Comparison of ENCODE assay signal across 8 mouse cellular contexts in the genomic region with DNA sequence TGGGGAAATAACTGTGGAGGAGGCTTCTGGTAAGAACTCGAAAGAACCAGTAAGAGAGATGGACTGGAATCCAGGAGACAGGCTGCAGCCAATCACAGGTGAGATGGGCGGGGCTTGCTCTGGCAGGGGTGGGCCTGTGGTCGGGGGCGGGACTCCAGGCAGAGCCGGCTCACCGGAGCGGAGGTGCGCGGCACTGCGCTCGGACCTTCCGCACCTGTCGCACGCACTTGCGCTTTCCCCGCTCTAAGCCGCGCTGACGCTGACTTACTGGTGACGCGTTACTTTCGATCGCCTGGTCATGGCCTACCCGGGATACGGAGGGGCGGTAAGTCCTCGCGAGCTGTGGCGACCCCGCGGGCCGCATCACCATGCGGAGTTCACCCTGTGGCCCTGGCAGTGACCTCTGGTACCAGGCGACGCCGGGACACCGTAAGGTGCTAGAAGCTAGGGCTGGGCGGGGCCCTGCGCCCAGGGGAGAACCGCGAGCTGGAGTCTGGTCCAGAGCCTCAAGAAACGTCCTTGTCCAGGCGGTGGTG. TPM values are rescaled to one million over a fixed set of nuclear protein-coding genes. Genes with fewer than 3 reads are reported as not detected.
DNase-seq lines count a peak whose midpoint lies in the region; ATAC-seq lines count a peak whose summit lies in the region.

Gene Gca (plus strand): TSS at position 151 of the 536 bp plus-strand sequence.

- no peaks in the 10 kb centered on the region for H3K36me3 ChIP-seq in forebrain, embryonic 10.5 days (replicated peaks)
- H3K36me3 ChIP-seq in heart, embryonic 14.5 days (ENCODE audit: control insufficient read depth, insufficient read depth, low read length) = no peaks in the 10 kb centered on the region
- H3K36me3 ChIP-seq in liver, embryonic 12.5 days = no peaks in the 10 kb centered on the region
- no peaks in the 10 kb centered on the region for H3K36me3 ChIP-seq in stomach, embryonic 15.5 days

- H3K9ac ChIP-seq in heart, embryonic 14.5 days (ENCODE audit: low read length) = peak within 1 kb of the TSS; percentile 75
- H3K9ac ChIP-seq in liver, embryonic 12.5 days = peak within 1 kb of the TSS; percentile 55
- H3K9ac ChIP-seq in stomach, embryonic 15.5 days = peak within 1 kb of the TSS; percentile 34; the same call in 1 of the 2 replicates

- peak within 1 kb of the TSS; percentile 81 for H3K4me2 ChIP-seq in heart, embryonic 14.5 days (ENCODE audit: low read length)
- peak within 1 kb of the TSS; percentile 78 for H3K4me2 ChIP-seq in liver, embryonic 12.5 days
- H3K4me2 ChIP-seq in stomach, embryonic 15.5 days = peak within 1 kb of the TSS; percentile 93

- WGBS in forebrain, embryonic 10.5 days = 1% methylated on average over 43 of the region's 43 CpGs
- under 1% methylated on average over 43 of the region's 43 CpGs for WGBS in heart, embryonic 14.5 days
- 1% methylated on average over 43 of the region's 43 CpGs for WGBS in liver, embryonic 12.5 days (ENCODE audit: insufficient replicate concordance)
- WGBS in stomach, embryonic 15.5 days = under 1% methylated on average over 43 of the region's 43 CpGs

- peak within 1 kb of the TSS; percentile 70 for H3K4me3 ChIP-seq in forebrain, embryonic 10.5 days
- H3K4me3 ChIP-seq in heart, embryonic 14.5 days (ENCODE audit: control insufficient read depth in 1 of 2, insufficient read depth in 1 of 2, low read depth in 1 of 2, low read length in 2 of 2) = peak within 1 kb of the TSS; percentile 68 to 93
- H3K4me3 ChIP-seq in liver, embryonic 12.5 days = peak within 1 kb of the TSS; percentile 61
- H3K4me3 ChIP-seq in stomach, embryonic 15.5 days (replicated peaks) = peak within 1 kb of the TSS; percentile 67

- no peaks in the 10 kb centered on the region for H3K9me3 ChIP-seq in forebrain, embryonic 10.5 days
- H3K9me3 ChIP-seq in heart, embryonic 14.5 days (ENCODE audit: control insufficient read depth, low read length) = no peaks in the 10 kb centered on the region
- H3K9me3 ChIP-seq in liver, embryonic 12.5 days (replicated peaks) = no peaks in the 10 kb centered on the region
- H3K9me3 ChIP-seq in stomach, embryonic 15.5 days = no peaks in the 10 kb centered on the region

- peaks cover 15% of the 10 kb centered on the region for H3K27me3 ChIP-seq in forebrain, embryonic 10.5 days (ENCODE audit: poor library complexity, severe bottlenecking)
- H3K27me3 ChIP-seq in heart, embryonic 14.5 days (ENCODE audit: control insufficient read depth, insufficient read depth, low read length) = no peaks in the 10 kb centered on the region
- H3K27me3 ChIP-seq in liver, embryonic 12.5 days (replicated peaks) = no peaks in the 10 kb centered on the region
- H3K27me3 ChIP-seq in stomach, embryonic 15.5 days (replicated peaks) = no peaks in the 10 kb centered on the region

- peak within 1 kb of the TSS; percentile 76 for H3K27ac ChIP-seq in forebrain, embryonic 10.5 days
- 0 out of 4 replicates have a peak within 1 kb of the TSS, but pooled peaks of 1 of the 2 experiments have one; percentile 27 for H3K27ac ChIP-seq in heart, embryonic 14.5 days (replicated peaks in 1 of 2; ENCODE audit: control insufficient read depth in 1 of 2, insufficient read depth in 1 of 2, low read depth in 2 of 2, low read length in 2 of 2)
- H3K27ac ChIP-seq in liver, embryonic 12.5 days = no peak within 1 kb of the TSS
- H3K27ac ChIP-seq in stomach, embryonic 15.5 days = peak within 1 kb of the TSS; percentile 51; the same call in 1 of the 2 replicates

- peak; percentile 90 for ATAC-seq in heart, embryonic 14.5 days (ENCODE audit: insufficient number of reproducible peaks, insufficient read depth, low FRiP score, low read depth)
- ATAC-seq in liver, embryonic 12.5 days = peak; percentile 100
- peak; percentile 99 for ATAC-seq in stomach, embryonic 15.5 days (ENCODE audit: insufficient read depth, low FRiP score, low read depth)

- peak; percentile 88 for DNase-seq in CD4-positive helper T cell, adult 2 months (ENCODE audit: low read depth, low spot score)
- peak; percentile 60 for DNase-seq in c-Kit-negative CD71-positive TER-119-positive erythroid progenitor cells, embryonic 14.5 days (ENCODE audit: low read depth, low spot score)
- DNase-seq in forebrain, embryonic 10.5 days (ENCODE audit: extremely low spot score, low spot score) = peak; percentile 86
- peak; percentile 90 for DNase-seq in kidney, postnatal 14 days
- peak; percentile 77 for DNase-seq in neural tube, embryonic 10.5 days (ENCODE audit: extremely low spot score, low spot score)

- peaks cover 9% of the 10 kb centered on the region; the same call in 1 of the 2 replicates for H3K4me1 ChIP-seq in forebrain, embryonic 10.5 days
- H3K4me1 ChIP-seq in heart, embryonic 14.5 days (ENCODE audit: control insufficient read depth in 2 of 2, insufficient read depth in 2 of 2, low read length in 2 of 2) = 0 out of 4 replicates have a peak, but pooled peaks cover 0 to 2% of the 10 kb centered on the region in 2 experiments
- peaks cover 4% of the 10 kb centered on the region; the same call in 1 of the 2 replicates for H3K4me1 ChIP-seq in liver, embryonic 12.5 days
- no peaks in the 10 kb centered on the region; the same call in 1 of the 2 replicates for H3K4me1 ChIP-seq in stomach, embryonic 15.5 days

RNA-seq across cellular contexts. Expression of gene Gca, which starts in this region (rescaled TPM):
- polyA plus RNA-seq in forebrain, embryonic 10.5 days (2016; fragmentation: Nextera tagmentation; extraction: Ambion mirVana) = 2.7 and 2.9 TPM in 2 replicates
- 19.1 and 20.1 TPM in 2 replicates for polyA plus RNA-seq in heart, embryonic 14.5 days (2014; fragmentation: Nextera tagmentation; extraction: Ambion mirVana)
- 1.8 and 2.0 TPM in 2 replicates for polyA plus RNA-seq in liver, embryonic 12.5 days (2016; fragmentation: Nextera tagmentation; extraction: Ambion mirVana)
- polyA plus RNA-seq in stomach, embryonic 15.5 days (2015; fragmentation: Nextera tagmentation; extraction: Ambion mirVana) = 7.3 and 9.3 TPM in 2 replicates
